Mouse (Mus musculus): ENCODE measurements at regions not wholly inside any gene's neighbourhood (a gene's known extent, or its start where the extent isn't known, plus 50 kb on each side); places are given as distances from the start of the nearest gene placed in this dataset.

DNA sequence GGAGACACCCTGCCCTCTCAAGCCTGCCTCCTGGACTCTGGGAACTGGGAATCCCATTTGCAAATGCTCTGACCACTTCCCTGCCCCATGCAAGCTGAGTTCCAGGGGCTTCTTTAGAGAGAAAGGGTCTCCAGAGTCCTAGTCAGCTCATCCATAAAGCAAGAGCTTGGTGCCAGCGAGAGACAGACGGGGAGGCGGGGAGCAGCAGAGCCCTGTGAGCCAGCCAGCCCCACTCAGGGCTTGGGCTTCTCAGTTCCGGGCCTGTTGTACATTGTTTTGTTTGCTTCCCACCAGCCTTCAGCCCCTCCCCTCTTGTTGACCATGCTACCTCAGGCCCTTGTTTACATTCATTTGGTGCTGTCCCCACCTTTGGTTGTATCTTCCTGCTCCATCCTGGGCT is 143.9 kb upstream of the Thy1 start:
- Histone ChIP-seq H3K27me3 (no peaks in the 10 kb centered on the region), H3K27ac (no peak overlapping the region), H3K4me2 (replicated peaks) (no peak overlapping the region), H3K36me3 (no peaks in the 10 kb centered on the region), H3K4me3 (no peak overlapping the region), H3K4me1 (peaks cover 32% of the 10 kb centered on the region), H3K9me3 (replicated peaks) (no peaks in the 10 kb centered on the region), H3K9ac (no peak overlapping the region)
- 32% methylated on average over 4 of the region's 4 CpGs for WGBS
- ATAC-seq (ENCODE audit: low FRiP score): no peak

DNA sequence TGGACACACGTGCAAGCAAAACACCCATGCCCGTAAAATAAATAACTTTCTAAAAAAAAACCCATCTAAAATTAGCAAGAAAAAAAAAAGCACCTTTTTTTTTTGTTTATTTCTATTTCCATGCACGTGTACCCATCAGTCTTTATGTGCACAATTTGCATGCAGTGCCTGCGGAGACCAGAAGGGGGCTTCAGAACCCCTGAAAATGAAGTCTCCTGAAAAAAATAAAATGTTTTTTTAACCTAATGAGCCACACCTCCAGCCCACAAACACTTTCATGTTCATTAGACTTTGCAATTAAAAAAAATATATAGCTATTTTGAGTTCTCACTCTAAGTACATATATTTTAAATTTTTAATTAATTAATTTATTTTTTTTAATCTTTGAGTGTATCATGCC is 134.9 kb upstream of the Thy1 start:
- H3K9me3 ChIP-seq (replicated peaks): no peaks in the 10 kb centered on the region
- H3K4me1 ChIP-seq: peaks cover 11% of the 10 kb centered on the region
- H3K9ac ChIP-seq: no peak overlapping the region
- WGBS: 86% methylated on average over 4 of the region's 4 CpGs
- H3K27ac ChIP-seq: no peak overlapping the region
- no peak overlapping the region for H3K4me2 ChIP-seq (replicated peaks)
- H3K27me3 ChIP-seq: no peaks in the 10 kb centered on the region
- no peaks in the 10 kb centered on the region for H3K36me3 ChIP-seq
- ATAC-seq (ENCODE audit: low FRiP score): no peak
- H3K4me3 ChIP-seq: no peak overlapping the region

DNA sequence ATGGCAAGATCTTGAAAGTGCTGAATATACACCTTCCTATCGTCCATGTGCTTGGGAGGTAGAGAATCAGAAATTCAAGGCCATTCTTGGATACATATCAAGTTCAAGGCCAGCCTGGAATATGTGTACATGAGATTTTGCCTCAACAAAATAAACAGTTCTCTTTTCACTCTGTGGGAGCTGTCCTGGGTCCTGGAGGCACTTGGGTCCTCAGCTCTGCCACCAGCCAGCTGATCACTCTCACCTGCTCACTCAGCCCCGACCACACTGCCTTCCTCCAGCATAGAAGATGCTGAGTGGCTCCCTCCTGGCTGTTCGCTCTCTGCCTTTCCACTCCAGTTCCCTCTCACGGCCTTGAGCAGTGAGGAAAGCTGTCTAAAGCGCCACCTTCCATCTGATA is 128.2 kb upstream of the Thy1 start:
- Histone ChIP-seq H3K9ac (no peak overlapping the region), H3K4me1 (peaks cover 21% of the 10 kb centered on the region), H3K9me3 (replicated peaks) (no peaks in the 10 kb centered on the region), H3K27me3 (0 out of 2 replicates have a peak, but pooled peaks cover 8% of the 10 kb centered on the region), H3K36me3 (no peaks in the 10 kb centered on the region), H3K4me2 (replicated peaks) (no peak overlapping the region), H3K27ac (no peak overlapping the region), H3K4me3 (no peak overlapping the region)
- no peak for ATAC-seq (ENCODE audit: low FRiP score)
- 61% methylated on average over 5 of the region's 5 CpGs for WGBS

DNA sequence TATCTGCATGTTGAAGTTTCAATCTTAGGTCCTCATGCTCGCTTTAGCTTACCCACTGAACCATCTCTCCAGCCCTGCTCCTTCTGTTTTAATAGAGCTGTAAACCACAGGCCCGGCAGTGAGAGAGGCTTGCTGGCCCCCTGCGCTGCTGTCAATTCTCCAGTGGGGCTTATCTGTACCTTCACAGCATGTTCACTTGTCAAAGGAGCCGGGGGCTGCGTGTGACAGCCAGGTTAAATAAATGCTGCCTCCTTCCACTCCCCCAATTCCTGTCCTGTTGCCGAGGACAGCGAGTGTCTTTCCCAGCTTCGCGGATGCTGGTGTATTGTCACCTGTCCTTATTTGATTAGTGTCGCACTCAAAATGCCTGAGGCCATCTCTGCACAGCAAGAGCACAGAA is 125.7 kb upstream of the Thy1 start:
- no peaks in the 10 kb centered on the region for H3K36me3 ChIP-seq
- H3K4me3 ChIP-seq: no peak overlapping the region
- H3K4me1 ChIP-seq: peaks cover 36% of the 10 kb centered on the region
- H3K27ac ChIP-seq: no peak overlapping the region
- H3K9ac ChIP-seq: no peak overlapping the region
- H3K27me3 ChIP-seq: 0 out of 2 replicates have a peak, but pooled peaks cover 10% of the 10 kb centered on the region
- 24% methylated on average over 10 of the region's 10 CpGs for WGBS
- H3K9me3 ChIP-seq (replicated peaks): no peaks in the 10 kb centered on the region
- H3K4me2 ChIP-seq (replicated peaks): no peak overlapping the region
- no peak for ATAC-seq (ENCODE audit: low FRiP score)

DNA sequence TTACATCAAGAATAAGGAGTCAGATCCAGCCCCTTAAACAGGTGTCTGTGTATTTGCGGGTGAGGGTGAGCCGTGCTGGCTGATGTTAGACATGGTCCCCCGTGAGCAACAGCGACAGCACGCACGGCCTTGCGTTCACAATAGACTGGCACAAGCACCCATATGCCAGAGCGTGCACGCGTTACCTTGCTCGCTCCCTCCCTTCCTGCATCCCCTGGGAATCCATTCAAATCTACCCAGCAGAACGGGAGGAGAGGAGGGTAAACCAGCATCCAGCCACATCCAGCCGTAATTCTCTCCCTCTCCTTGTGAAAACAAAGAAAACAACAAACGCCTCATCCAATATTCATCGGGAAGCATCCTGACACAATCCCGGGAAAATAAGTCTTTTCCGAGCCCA is 124.2 kb upstream of the Thy1 start:
- Histone ChIP-seq H3K9me3 (replicated peaks) (no peaks in the 10 kb centered on the region), H3K4me1 (peaks cover 48% of the 10 kb centered on the region), H3K4me2 (replicated peaks) (no peak overlapping the region), H3K27ac (no peak overlapping the region), H3K27me3 (0 out of 2 replicates have a peak, but pooled peaks cover 10% of the 10 kb centered on the region), H3K4me3 (no peak overlapping the region), H3K9ac (no peak overlapping the region), H3K36me3 (no peaks in the 10 kb centered on the region)
- ATAC-seq (ENCODE audit: low FRiP score): no peak
- 61% methylated on average over 17 of the region's 17 CpGs for WGBS

DNA sequence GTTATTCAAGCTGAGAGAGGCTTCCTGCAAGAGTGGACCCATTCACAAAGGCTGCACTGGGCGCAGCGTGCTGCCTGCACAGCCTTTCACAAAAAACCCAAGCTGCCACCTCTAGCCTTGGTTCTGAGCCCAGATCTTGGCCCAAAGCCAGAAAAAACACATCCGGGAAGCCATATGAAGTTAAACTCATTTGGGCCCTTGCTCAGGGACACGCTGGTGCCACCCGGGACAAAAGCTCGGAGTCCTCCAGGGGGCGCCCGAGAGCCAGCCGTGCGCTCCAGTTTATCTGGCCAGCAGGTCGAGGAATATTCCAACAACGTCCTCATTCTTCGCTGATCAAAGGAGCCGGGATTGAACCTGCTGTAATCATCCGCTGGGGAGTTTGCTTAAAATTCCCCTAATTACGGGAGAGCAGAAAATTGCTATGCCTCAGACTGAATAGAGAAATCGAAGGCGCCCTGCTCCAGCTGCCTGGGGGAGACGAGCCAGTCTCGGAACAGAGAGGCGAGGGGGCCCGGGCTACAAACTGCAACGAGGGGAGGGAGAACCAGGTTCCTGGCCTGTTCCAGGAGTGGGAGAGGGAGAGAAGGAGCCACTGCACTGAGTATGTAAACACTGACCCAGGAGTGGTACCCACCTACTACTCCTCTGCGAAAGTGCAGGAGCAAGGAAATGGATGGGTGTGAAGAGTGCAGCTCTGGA is 123.0 kb upstream of the Thy1 start:
- Histone ChIP-seq H3K27me3 (0 out of 2 replicates have a peak, but pooled peaks cover 10% of the 10 kb centered on the region), H3K36me3 (no peaks in the 10 kb centered on the region), H3K9me3 (replicated peaks) (no peaks in the 10 kb centered on the region), H3K4me3 (no peak overlapping the region), H3K4me1 (peaks cover 48% of the 10 kb centered on the region), H3K4me2 (replicated peaks) (peak overlapping the region; percentile 27; the same call in 1 of the 2 replicates), H3K27ac (peak overlapping the region; percentile 26), H3K9ac (no peak overlapping the region)
- ATAC-seq (ENCODE audit: low FRiP score): peak; percentile 51
- WGBS: 8% methylated on average over 24 of the region's 24 CpGs

DNA sequence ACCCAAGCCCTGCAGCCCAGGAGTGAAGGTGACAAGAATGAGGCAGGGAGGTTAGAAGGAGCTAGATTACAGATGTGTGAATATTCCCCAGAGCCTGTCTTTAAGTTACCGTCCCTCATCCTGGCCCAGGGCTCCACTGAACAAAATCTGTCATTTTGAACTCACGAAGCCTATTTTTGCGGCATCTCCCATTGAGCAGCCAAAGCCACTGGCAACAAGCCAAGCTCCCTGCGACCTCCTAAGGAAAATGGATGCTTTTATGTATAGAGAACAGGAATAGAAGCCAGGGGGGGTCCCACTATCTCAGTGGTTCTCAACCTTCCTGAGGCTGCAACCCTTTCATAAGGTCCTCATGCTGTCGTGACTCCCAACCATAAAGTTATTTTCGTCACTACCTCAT is 121.0 kb upstream of the Thy1 start:
- ATAC-seq (ENCODE audit: low FRiP score): no peak
- Histone ChIP-seq H3K9me3 (replicated peaks) (no peaks in the 10 kb centered on the region), H3K27ac (no peak overlapping the region), H3K4me3 (no peak overlapping the region), H3K4me2 (replicated peaks) (no peak overlapping the region), H3K4me1 (peaks cover 45% of the 10 kb centered on the region), H3K36me3 (no peaks in the 10 kb centered on the region), H3K27me3 (0 out of 2 replicates have a peak, but pooled peaks cover 5% of the 10 kb centered on the region), H3K9ac (no peak overlapping the region)
- 49% methylated on average over 6 of the region's 6 CpGs for WGBS

DNA sequence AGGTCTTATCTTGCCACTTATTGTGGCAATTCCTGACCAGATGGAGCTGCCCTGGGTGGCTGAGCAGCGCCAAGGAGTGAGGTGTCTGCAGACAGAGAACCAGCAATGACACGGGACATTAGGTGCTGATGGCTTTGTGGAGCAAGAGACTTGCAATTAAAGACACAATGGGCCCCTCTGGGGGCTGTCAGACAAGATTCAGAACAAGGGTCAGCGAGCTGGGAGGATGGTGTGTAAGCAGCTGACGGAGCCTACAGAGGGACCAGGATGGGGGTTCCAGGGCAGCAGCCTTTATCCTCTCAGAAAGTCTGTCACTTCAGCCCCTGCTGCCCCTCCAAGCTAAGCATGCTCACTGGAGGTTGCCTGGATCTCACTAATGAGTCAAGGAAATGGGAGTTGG is 120.1 kb upstream of the Thy1 start:
- Histone ChIP-seq H3K36me3 (no peaks in the 10 kb centered on the region), H3K9me3 (replicated peaks) (no peaks in the 10 kb centered on the region), H3K4me1 (peaks cover 41% of the 10 kb centered on the region), H3K27ac (no peak overlapping the region), H3K4me3 (no peak overlapping the region), H3K27me3 (0 out of 2 replicates have a peak, but pooled peaks cover 2% of the 10 kb centered on the region), H3K9ac (no peak overlapping the region), H3K4me2 (replicated peaks) (no peak overlapping the region)
- WGBS: 25% methylated on average over 4 of the region's 4 CpGs
- ATAC-seq (ENCODE audit: low FRiP score): no peak

DNA sequence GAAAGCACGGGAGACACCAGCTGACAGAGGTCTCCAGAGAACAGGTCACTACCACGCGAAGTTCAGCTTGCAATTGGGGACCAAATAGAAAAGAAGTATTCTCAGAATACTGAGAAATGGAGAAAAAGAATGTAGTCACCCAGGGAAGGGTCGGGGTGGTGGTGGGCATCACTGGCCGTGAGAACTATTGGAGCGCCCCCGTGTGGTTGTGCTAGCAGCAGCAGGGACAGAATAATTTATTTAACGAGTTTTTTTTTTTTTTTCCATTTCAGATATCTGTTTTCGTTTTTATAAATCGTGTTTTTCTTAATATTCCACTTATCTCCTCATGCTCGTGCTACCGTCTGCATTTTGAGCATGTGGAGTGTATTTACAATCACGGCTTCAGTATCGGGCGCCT is 118.4 kb upstream of the Thy1 start:
- H3K27me3 ChIP-seq: 0 out of 2 replicates have a peak, but pooled peaks cover 2% of the 10 kb centered on the region
- 33% methylated on average over 15 of the region's 15 CpGs for WGBS
- H3K9ac ChIP-seq: no peak overlapping the region
- no peak overlapping the region for H3K4me3 ChIP-seq
- H3K9me3 ChIP-seq (replicated peaks): no peaks in the 10 kb centered on the region
- H3K36me3 ChIP-seq: no peaks in the 10 kb centered on the region
- no peak overlapping the region for H3K4me2 ChIP-seq (replicated peaks)
- no peak overlapping the region for H3K27ac ChIP-seq
- no peak for ATAC-seq (ENCODE audit: low FRiP score)
- H3K4me1 ChIP-seq: peaks cover 38% of the 10 kb centered on the region

DNA sequence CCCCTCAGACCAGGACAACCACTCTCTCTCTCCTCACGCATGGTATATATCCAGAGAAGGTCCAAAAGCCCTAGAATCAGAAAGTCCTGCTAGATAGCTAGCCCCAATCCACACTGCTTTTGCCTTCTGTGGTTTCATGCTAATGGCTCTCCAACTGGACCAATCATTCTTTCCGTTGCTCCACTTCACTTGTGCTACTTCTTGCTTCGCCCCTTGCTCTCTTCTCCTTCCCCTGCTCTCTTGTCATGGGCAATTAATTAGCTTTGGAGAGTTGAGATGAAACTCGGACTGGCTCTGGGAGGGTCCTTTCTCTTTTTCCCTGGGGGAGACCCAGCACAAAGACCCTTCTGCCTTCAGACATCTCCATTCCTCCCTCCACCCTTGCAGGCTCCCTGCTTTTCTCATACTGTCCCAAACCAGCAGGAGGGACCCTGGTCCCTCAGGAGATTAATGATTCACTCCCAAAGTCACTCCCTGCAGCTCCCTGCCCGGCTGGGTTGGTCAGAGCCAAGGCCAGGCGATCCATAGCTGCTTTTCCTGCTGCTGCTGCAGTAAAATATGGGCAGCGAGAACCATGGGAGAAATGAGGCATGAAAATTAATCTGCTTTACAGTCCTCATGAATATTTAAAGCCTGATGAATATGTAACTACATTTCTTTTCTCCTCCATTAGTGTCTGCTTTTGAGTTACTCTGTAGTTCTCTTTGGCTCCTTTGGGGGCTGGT is 113.7 kb upstream of the Thy1 start:
- peak; percentile 74 for ATAC-seq (ENCODE audit: low FRiP score)
- Histone ChIP-seq H3K9me3 (replicated peaks) (no peaks in the 10 kb centered on the region), H3K4me3 (no peak overlapping the region), H3K27ac (peak overlapping the region; percentile 87), H3K27me3 (no peaks in the 10 kb centered on the region; the same call in 1 of the 2 replicates), H3K4me1 (peaks cover 50% of the 10 kb centered on the region), H3K9ac (no peak overlapping the region), H3K36me3 (no peaks in the 10 kb centered on the region), H3K4me2 (replicated peaks) (peak overlapping the region; percentile 17; the same call in 1 of the 2 replicates)
- WGBS: 20% methylated on average over 7 of the region's 7 CpGs

DNA sequence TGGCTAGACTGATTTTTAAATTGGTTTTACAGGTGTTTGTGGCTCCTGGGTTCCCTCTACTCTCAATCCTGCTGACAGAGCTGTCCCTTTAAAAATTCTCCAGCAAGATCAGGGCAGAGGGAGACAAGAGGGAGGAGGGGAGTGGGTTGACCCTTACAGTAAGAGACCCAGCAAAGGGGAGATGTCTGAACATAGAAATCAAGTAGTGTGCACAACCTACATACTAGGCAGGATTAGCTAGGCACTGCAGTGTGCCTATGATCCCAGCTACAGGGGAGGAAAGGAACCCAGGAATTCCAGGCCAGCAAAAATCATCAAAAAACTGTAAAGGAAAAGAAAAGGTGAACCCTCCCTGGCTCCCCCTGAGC is 113.2 kb upstream of the Thy1 start:
- Histone ChIP-seq H3K4me3 (no peak overlapping the region), H3K4me2 (replicated peaks) (no peak overlapping the region), H3K4me1 (peaks cover 53% of the 10 kb centered on the region), H3K36me3 (no peaks in the 10 kb centered on the region), H3K27ac (peak overlapping the region; percentile 79), H3K27me3 (peaks cover under 1% of the 10 kb centered on the region), H3K9me3 (replicated peaks) (no peaks in the 10 kb centered on the region), H3K9ac (no peak overlapping the region)
- ATAC-seq (ENCODE audit: low FRiP score): peak; percentile 56

DNA sequence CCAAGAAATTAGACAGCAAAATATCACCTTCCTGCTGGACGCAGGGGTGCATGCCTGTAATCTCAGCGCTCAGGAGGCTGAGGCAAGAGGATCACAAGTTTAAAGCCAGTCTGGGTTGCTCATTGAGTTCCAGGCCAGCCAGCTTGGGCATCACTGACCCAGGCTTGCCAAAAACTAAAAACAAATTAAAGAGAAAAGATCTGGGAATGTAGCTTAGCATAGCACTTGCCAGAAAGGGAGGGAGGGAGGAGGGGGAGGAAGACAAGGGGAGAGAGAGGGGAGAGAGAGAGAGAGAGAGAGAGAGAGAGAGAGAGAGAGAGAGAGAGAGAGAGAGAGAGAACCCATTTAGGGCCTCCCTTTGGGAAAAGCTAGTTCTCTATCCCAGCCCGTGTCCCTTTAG is 112.7 kb upstream of the Thy1 start:
- no peak overlapping the region for H3K4me2 ChIP-seq (replicated peaks)

More for the DNA sequence above, 112.7 kb upstream of the Thy1 start:
- H3K27ac ChIP-seq: peak overlapping the region; percentile 79
- no peak overlapping the region for H3K9ac ChIP-seq
- H3K27me3 ChIP-seq: peaks cover 5% of the 10 kb centered on the region
- no peak overlapping the region for H3K4me3 ChIP-seq
- 49% methylated on average over 3 of the region's 3 CpGs for WGBS
- no peak for ATAC-seq (ENCODE audit: low FRiP score)
- H3K36me3 ChIP-seq: no peaks in the 10 kb centered on the region
- H3K4me1 ChIP-seq: peaks cover 53% of the 10 kb centered on the region
- H3K9me3 ChIP-seq (replicated peaks): no peaks in the 10 kb centered on the region

Data from hindbrain, embryonic 12.5 days (tissue).